Mouse (Mus musculus): ENCODE results near the gene Gm20388. TPM values are rescaled to one million over a fixed set of nuclear protein-coding genes. Genes with fewer than 3 reads are reported as not detected.
A peak's percentile ranks its signal among the peaks of the same experiment; 100 is the strongest.

Gm20388 gene
- polyA plus RNA-seq, 1 experiment from 2014 or later, result not detected

GRCm38 (mm10) chr8:122342362-122342761 lies 2431.7 kb downstream of the Gm20388 start:
- 35% methylated on average over 5 of the region's 5 CpGs for WGBS
- peaks cover 33% of the 10 kb centered on the region for H3K36me3 ChIP-seq
- peaks cover 46% of the 10 kb centered on the region for H3K4me1 ChIP-seq
- peak overlapping the region; percentile 76 for H3K4me2 ChIP-seq
- peak overlapping the region; percentile 32; the same call in 1 of the 2 replicates for H3K27ac ChIP-seq (replicated peaks)
- ATAC-seq (ENCODE audit: extremely low read depth, insufficient number of reproducible peaks, low FRiP score, low TSS enrichment), result no peak
- no peak overlapping the region for H3K4me3 ChIP-seq
- H3K27me3 ChIP-seq (replicated peaks), result no peaks in the 10 kb centered on the region
- H3K9ac ChIP-seq, result peak overlapping the region; percentile 76
- no peaks in the 10 kb centered on the region for H3K9me3 ChIP-seq

- Histone ChIP-seq H3K27me3 (replicated peaks) (no peaks in the 10 kb centered on the region), H3K4me1 (peaks cover 50% of the 10 kb centered on the region), H3K9me3 (no peaks in the 10 kb centered on the region), H3K36me3 (peaks cover 29% of the 10 kb centered on the region), H3K4me3 (peak overlapping the region; percentile 48), H3K27ac (replicated peaks) (peak overlapping the region; percentile 32; the same call in 1 of the 2 replicates), H3K4me2 (peak overlapping the region; percentile 76), H3K9ac (peak overlapping the region; percentile 76)
- no peak for ATAC-seq (ENCODE audit: extremely low read depth, insufficient number of reproducible peaks, low FRiP score, low TSS enrichment)
- WGBS, result 4% methylated on average over 9 of the region's 9 CpGs
Observed at GRCm38 (mm10) chr8:122342806-122343209, 2432.2 kb downstream of the Gm20388 start.

- WGBS, result 9% methylated on average over 11 of the region's 11 CpGs
- Histone ChIP-seq H3K9me3 (no peaks in the 10 kb centered on the region), H3K27ac (replicated peaks) (peak overlapping the region; percentile 32; the same call in 1 of the 2 replicates), H3K4me2 (peak overlapping the region; percentile 76), H3K4me1 (peaks cover 56% of the 10 kb centered on the region), H3K27me3 (replicated peaks) (no peaks in the 10 kb centered on the region), H3K4me3 (peak overlapping the region; percentile 48), H3K36me3 (peaks cover 23% of the 10 kb centered on the region), H3K9ac (peak overlapping the region; percentile 76)
- ATAC-seq (ENCODE audit: extremely low read depth, insufficient number of reproducible peaks, low FRiP score, low TSS enrichment), result no peak
Observed at GRCm38 (mm10) chr8:122343341-122343740, 2432.7 kb downstream of the Gm20388 start.

GRCm38 (mm10) chr8:122343758-122344157 lies 2433.1 kb downstream of the Gm20388 start:
- no peaks in the 10 kb centered on the region for H3K9me3 ChIP-seq

GRCm38 (mm10) chr8:122344219-122344618 lies 2433.6 kb downstream of the Gm20388 start:
- peaks cover 15% of the 10 kb centered on the region for H3K36me3 ChIP-seq
- no peak overlapping the region for H3K27ac ChIP-seq (replicated peaks)
- H3K27me3 ChIP-seq (replicated peaks), result no peaks in the 10 kb centered on the region
- peaks cover 65% of the 10 kb centered on the region for H3K4me1 ChIP-seq
- peak overlapping the region; percentile 76 for H3K4me2 ChIP-seq
- H3K9me3 ChIP-seq, result no peaks in the 10 kb centered on the region
- H3K4me3 ChIP-seq, result no peak overlapping the region
- 0% methylated on average over 2 of the region's 5 CpGs for WGBS
- peak overlapping the region; percentile 76 for H3K9ac ChIP-seq
- ATAC-seq (ENCODE audit: extremely low read depth, insufficient number of reproducible peaks, low FRiP score, low TSS enrichment), result 0 out of 2 replicates have a peak, but pooled peaks have one; percentile 9

More at GRCm38 (mm10) chr8:122343758-122344157, 2433.1 kb downstream of the Gm20388 start:
- H3K4me3 ChIP-seq, result peak overlapping the region; percentile 48
- peaks cover 60% of the 10 kb centered on the region for H3K4me1 ChIP-seq
- peak overlapping the region; percentile 76 for H3K9ac ChIP-seq
- H3K27me3 ChIP-seq (replicated peaks), result no peaks in the 10 kb centered on the region
- H3K36me3 ChIP-seq, result peaks cover 19% of the 10 kb centered on the region
- peak overlapping the region; percentile 76 for H3K4me2 ChIP-seq
- 1% methylated on average over 14 of the region's 14 CpGs for WGBS
- no peak for ATAC-seq (ENCODE audit: extremely low read depth, insufficient number of reproducible peaks, low FRiP score, low TSS enrichment)
- H3K27ac ChIP-seq (replicated peaks), result 0 out of 2 replicates have a peak overlapping the region, but pooled peaks have one; percentile 32

- WGBS, result 57% methylated on average over 12 of the region's 12 CpGs
- peaks cover 77% of the 10 kb centered on the region for H3K4me1 ChIP-seq
- H3K27ac ChIP-seq (replicated peaks), result peak overlapping the region; percentile 29; the same call in 1 of the 2 replicates
- no peak overlapping the region for H3K4me3 ChIP-seq
- no peaks in the 10 kb centered on the region for H3K27me3 ChIP-seq (replicated peaks)
- no peaks in the 10 kb centered on the region for H3K9me3 ChIP-seq
- H3K4me2 ChIP-seq, result no peak overlapping the region
- peaks cover 2% of the 10 kb centered on the region for H3K36me3 ChIP-seq
- peak overlapping the region; percentile 1 for H3K9ac ChIP-seq
- ATAC-seq (ENCODE audit: extremely low read depth, insufficient number of reproducible peaks, low FRiP score, low TSS enrichment), result no peak
Observed at GRCm38 (mm10) chr8:122345181-122346095, 2434.8 kb downstream of the Gm20388 start.

- Histone ChIP-seq H3K9me3 (no peaks in the 10 kb centered on the region), H3K4me1 (peaks cover 66% of the 10 kb centered on the region), H3K36me3 (no peaks in the 10 kb centered on the region), H3K27me3 (replicated peaks) (0 out of 2 replicates have a peak, but pooled peaks cover 7% of the 10 kb centered on the region), H3K4me2 (no peak overlapping the region), H3K9ac (no peak overlapping the region; the same call in 1 of the 2 replicates), H3K27ac (replicated peaks) (peak overlapping the region; percentile 59), H3K4me3 (no peak overlapping the region)
- no peak for ATAC-seq (ENCODE audit: extremely low read depth, insufficient number of reproducible peaks, low FRiP score, low TSS enrichment)
- 48% methylated on average over 5 of the region's 5 CpGs for WGBS
Observed at GRCm38 (mm10) chr8:122347811-122348552, 2437.3 kb downstream of the Gm20388 start.

GRCm38 (mm10) chr8:122349357-122350297 lies 2439.0 kb downstream of the Gm20388 start:
- Histone ChIP-seq H3K4me1 (peaks cover 50% of the 10 kb centered on the region), H3K9ac (peak overlapping the region; percentile 37), H3K27me3 (replicated peaks) (peaks cover 10% of the 10 kb centered on the region; the same call in 1 of the 2 replicates), H3K36me3 (no peaks in the 10 kb centered on the region), H3K4me3 (no peak overlapping the region), H3K4me2 (peak overlapping the region; percentile 10), H3K9me3 (no peaks in the 10 kb centered on the region), H3K27ac (replicated peaks) (peak overlapping the region; percentile 53)
- 12% methylated on average over 15 of the region's 15 CpGs for WGBS
- ATAC-seq (ENCODE audit: extremely low read depth, insufficient number of reproducible peaks, low FRiP score, low TSS enrichment), result no peak

GRCm38 (mm10) chr8:122350309-122351089 lies 2439.9 kb downstream of the Gm20388 start:
- 0 out of 2 replicates have a peak overlapping the region, but pooled peaks have one; percentile 10 for H3K4me2 ChIP-seq
- H3K9ac ChIP-seq, result 0 out of 2 replicates have a peak overlapping the region, but pooled peaks have one; percentile 24
- H3K36me3 ChIP-seq, result no peaks in the 10 kb centered on the region
- peaks cover 10% of the 10 kb centered on the region; the same call in 1 of the 2 replicates for H3K27me3 ChIP-seq (replicated peaks)
- H3K9me3 ChIP-seq, result no peaks in the 10 kb centered on the region
- no peak overlapping the region for H3K27ac ChIP-seq (replicated peaks)
- 39% methylated on average over 11 of the region's 11 CpGs for WGBS
- no peak for ATAC-seq (ENCODE audit: extremely low read depth, insufficient number of reproducible peaks, low FRiP score, low TSS enrichment)
- no peak overlapping the region for H3K4me3 ChIP-seq
- H3K4me1 ChIP-seq, result peaks cover 41% of the 10 kb centered on the region

GRCm38 (mm10) chr8:122354157-122354556 lies 2443.5 kb downstream of the Gm20388 start:
- peaks cover 20% of the 10 kb centered on the region for H3K4me1 ChIP-seq
- no peak for ATAC-seq (ENCODE audit: extremely low read depth, insufficient number of reproducible peaks, low FRiP score, low TSS enrichment)
- H3K4me3 ChIP-seq, result no peak overlapping the region
- H3K4me2 ChIP-seq, result no peak overlapping the region
- H3K9ac ChIP-seq, result no peak overlapping the region
- no peaks in the 10 kb centered on the region for H3K36me3 ChIP-seq
- no peaks in the 10 kb centered on the region for H3K9me3 ChIP-seq
- no peak overlapping the region for H3K27ac ChIP-seq (replicated peaks)
- 78% methylated on average over 8 of the region's 8 CpGs for WGBS
- peaks cover 40% of the 10 kb centered on the region for H3K27me3 ChIP-seq (replicated peaks)

Measured in heart, embryonic 13.5 days (tissue).